In genomic region chr11:103132576-103133455, GRCm38 (mm10) we compare ENCODE assay signal across 8 mouse cellular contexts. TPM values are rescaled to one million over a fixed set of nuclear protein-coding genes. Genes with fewer than 3 reads are reported as not detected.
DNase-seq lines count a peak whose midpoint lies in the region; ATAC-seq and TF ChIP-seq lines count a peak whose summit lies in the region.

No protein-coding gene starts in this region.

- ATAC-seq in heart, embryonic 11.5 days (replicated peaks; ENCODE audit: insufficient number of reproducible peaks, low FRiP score, low TSS enrichment), result peak; percentile 90
- peak; percentile 93 for ATAC-seq in kidney, embryonic 16.5 days (ENCODE audit: low FRiP score, low TSS enrichment)

- under 1% methylated on average over 52 of the region's 58 CpGs for whole genome bisulfite sequencing in heart, embryonic 11.5 days (ENCODE audit: insufficient replicate concordance)
- WGBS in kidney, embryonic 16.5 days, result 0% methylated on average over 54 of the region's 58 CpGs
- WGBS in liver, adult 2 months, result under 1% methylated on average over 54 of the region's 58 CpGs

- peak overlapping the region; percentile 80 for H3K4me2 ChIP-seq in heart, embryonic 11.5 days
- peak overlapping the region; percentile 72 for H3K4me2 ChIP-seq in kidney, embryonic 16.5 days (replicated peaks; ENCODE audit: low read depth, low read length)
- H3K4me2 ChIP-seq in myocyte (ENCODE audit: low read depth), result peak overlapping the region; percentile 86

- peaks cover 58% of the 10 kb centered on the region for H3K4me1 ChIP-seq in erythroblast, embryonic 14.5 days (ENCODE audit: control insufficient read depth)
- peaks cover 19% of the 10 kb centered on the region for H3K4me1 ChIP-seq in heart, embryonic 11.5 days (ENCODE audit: control insufficient read depth, insufficient read depth, low read length)
- peaks cover 24% of the 10 kb centered on the region for H3K4me1 ChIP-seq in kidney, embryonic 16.5 days (ENCODE audit: insufficient read depth, low read length)
- H3K4me1 ChIP-seq in liver, adult 2 months (ENCODE audit: control insufficient read depth, insufficient read depth, low read length), result peaks cover 14% of the 10 kb centered on the region

- TF ChIP-seq POLR2A in brain, embryonic 14.5 days (IDR thresholded peaks at IDR 0.05; ENCODE audit: borderline replicate concordance, extremely low read depth, insufficient read depth, insufficient read length, poor library complexity, severe bottlenecking), result peak; percentile 98
- peak; percentile 87; the same call in 1 of the 2 replicates for TF ChIP-seq POLR2A in liver, adult 2 months (IDR thresholded peaks at IDR 0.05; ENCODE audit: extremely low read depth, insufficient read depth, low read length)
- TF ChIP-seq POLR2A in myocyte (IDR thresholded peaks at IDR 0.05; ENCODE audit: insufficient read length, low read depth), result peak; percentile 84

- H3K9me3 ChIP-seq in erythroblast, embryonic 14.5 days (ENCODE audit: control insufficient read depth, low read length), result no peaks in the 10 kb centered on the region
- H3K9me3 ChIP-seq in heart, embryonic 11.5 days (replicated peaks; ENCODE audit: control insufficient read depth, low read length), result no peaks in the 10 kb centered on the region
- H3K9me3 ChIP-seq in kidney, embryonic 16.5 days (ENCODE audit: low read length), result no peaks in the 10 kb centered on the region

- H3K36me3 ChIP-seq in C2C12 (ENCODE audit: control insufficient read depth, insufficient read depth), result peaks cover 8% of the 10 kb centered on the region
- H3K36me3 ChIP-seq in erythroblast, embryonic 14.5 days (ENCODE audit: control insufficient read depth), result peaks cover 37% of the 10 kb centered on the region
- no peaks in the 10 kb centered on the region for H3K36me3 ChIP-seq in heart, embryonic 11.5 days (ENCODE audit: control insufficient read depth, insufficient read depth, low read length)
- no peaks in the 10 kb centered on the region for H3K36me3 ChIP-seq in kidney, embryonic 16.5 days (ENCODE audit: insufficient read depth, low read length)
- no peaks in the 10 kb centered on the region for H3K36me3 ChIP-seq in liver, adult 2 months (ENCODE audit: control insufficient read depth, insufficient read depth, low read length)
- H3K36me3 ChIP-seq in myocyte (ENCODE audit: control insufficient read depth, insufficient read depth), result no peaks in the 10 kb centered on the region
- H3K36me3 ChIP-seq in splenic B cell, adult 2 months (ENCODE audit: control insufficient read depth, insufficient read depth, low read length, poor library complexity, severe bottlenecking), result no peaks in the 10 kb centered on the region

- H3K4me3 ChIP-seq in C2C12 (ENCODE audit: insufficient read depth, poor library complexity, severe bottlenecking), result peak overlapping the region; percentile 90
- H3K4me3 ChIP-seq in erythroblast, embryonic 14.5 days (replicated peaks), result peak overlapping the region; percentile 79
- H3K4me3 ChIP-seq in heart, embryonic 11.5 days (ENCODE audit: low read depth, low read length), result peak overlapping the region; percentile 83
- peak overlapping the region; percentile 88 for H3K4me3 ChIP-seq in kidney, embryonic 16.5 days (ENCODE audit: low read length)
- H3K4me3 ChIP-seq in liver, adult 2 months (ENCODE audit: insufficient read depth, low read depth, low read length), result peak overlapping the region; percentile 93
- peak overlapping the region; percentile 81 for H3K4me3 ChIP-seq in myocyte

- H3ac ChIP-seq in C2C12 (ENCODE audit: control insufficient read depth, insufficient read length, low read depth) (peak overlapping the region; percentile 74), myocyte (ENCODE audit: control insufficient read depth, insufficient read length) (peak overlapping the region; percentile 96)

- peaks cover 12% of the 10 kb centered on the region for H3K79me3 ChIP-seq in C2C12 (ENCODE audit: low read depth)

- DNase-seq in brain, embryonic 14.5 days (ENCODE audit: low read depth), result peak; percentile 100
- DNase-seq in liver, adult 2 months (ENCODE audit: extremely low read depth, low read depth, low spot score), result peak; percentile 99
- peak; percentile 100 for DNase-seq in splenic B cell, adult 2 months (ENCODE audit: low read depth, low spot score)

- peak overlapping the region; percentile 100 for H3K9ac ChIP-seq in heart, embryonic 11.5 days (ENCODE audit: low read depth, low read length)
- peak overlapping the region; percentile 100 for H3K9ac ChIP-seq in kidney, embryonic 16.5 days (replicated peaks; ENCODE audit: low read length)
- peak overlapping the region; percentile 99 for H3K9ac ChIP-seq in liver, adult 2 months (ENCODE audit: low read depth, low read length)

- H3K79me2 ChIP-seq in C2C12 (ENCODE audit: control insufficient read depth, insufficient read depth), result peaks cover 25% of the 10 kb centered on the region
- peaks cover 17% of the 10 kb centered on the region; the same call in 1 of the 2 replicates for H3K79me2 ChIP-seq in liver, adult 2 months (ENCODE audit: control insufficient read depth, insufficient read depth, low read length)
- peaks cover 24% of the 10 kb centered on the region for H3K79me2 ChIP-seq in myocyte (ENCODE audit: control insufficient read depth, insufficient read depth)

- H3K27me3 ChIP-seq in C2C12 (ENCODE audit: control insufficient read depth, insufficient read depth, insufficient read length) (no peaks in the 10 kb centered on the region), myocyte (ENCODE audit: control insufficient read depth, insufficient read depth, insufficient read length) (no peaks in the 10 kb centered on the region)
- no peaks in the 10 kb centered on the region for H3K27me3 ChIP-seq in erythroblast, embryonic 14.5 days (ENCODE audit: control insufficient read depth)
- H3K27me3 ChIP-seq in heart, embryonic 11.5 days (ENCODE audit: control insufficient read depth, insufficient read depth, low read length), result no peaks in the 10 kb centered on the region
- H3K27me3 ChIP-seq in kidney, embryonic 16.5 days (ENCODE audit: insufficient read depth, low read length), result no peaks in the 10 kb centered on the region
- H3K27me3 ChIP-seq in liver, adult 2 months (ENCODE audit: control insufficient read depth, insufficient read depth, low read length), result no peaks in the 10 kb centered on the region
- no peaks in the 10 kb centered on the region for H3K27me3 ChIP-seq in splenic B cell, adult 2 months (ENCODE audit: control insufficient read depth, insufficient read depth, low read length, poor library complexity, severe bottlenecking)

- peak overlapping the region; percentile 98 for H3K27ac ChIP-seq in heart, embryonic 11.5 days (ENCODE audit: low read depth, low read length)
- peak overlapping the region; percentile 97 for H3K27ac ChIP-seq in kidney, embryonic 16.5 days (ENCODE audit: low read length)
- peak overlapping the region; percentile 96 for H3K27ac ChIP-seq in liver, adult 2 months (replicated peaks; ENCODE audit: insufficient read depth, low read depth, low read length)

- TF ChIP-seq CTCF in C2C12 (IDR thresholded peaks at IDR 0.05; ENCODE audit: control insufficient read depth, insufficient read depth, insufficient read length), result no peak
- TF ChIP-seq CTCF in brain, embryonic 14.5 days (IDR thresholded peaks at IDR 0.05; ENCODE audit: borderline replicate concordance, extremely low read depth, insufficient read depth, insufficient read length), result no peak
- TF ChIP-seq CTCF in liver, adult 2 months (IDR thresholded peaks at IDR 0.05; ENCODE audit: low read depth, low read length), result no peak

RNA-seq across cellular contexts. Expression of gene Hexim2, which starts 0.6 kb away (rescaled TPM):
- 3.4 TPM for polyA plus RNA-seq in C2C12 (2012; fragmentation: generic; extraction: Trizol)
- 12.5 and 18.7 TPM in 2 replicates for polyA plus RNA-seq in brain, embryonic 14.5 days (2012; rRNA removed)
- polyA plus RNA-seq in erythroblast, embryonic 14.5 days (2012), result 2.5 and 3.4 TPM in 2 replicates
- 3.5 and 5.6 TPM in 2 replicates for polyA plus RNA-seq in heart, embryonic 11.5 days (2014; fragmentation: Nextera tagmentation; extraction: Ambion mirVana)
- polyA plus RNA-seq in kidney, embryonic 16.5 days (2015; fragmentation: Nextera tagmentation; extraction: Ambion mirVana), result 11.3 and 11.8 TPM in 2 replicates
- total RNA-seq in liver, adult 2 months (2014; rRNA removed), result 1.3 and 1.8 TPM in 2 replicates
- 1.6 and 1.9 TPM in 2 replicates for polyA plus RNA-seq in liver, adult 2 months (2012; rRNA removed)
- polyA plus RNA-seq in myocyte (2012; fragmentation: generic; extraction: Trizol), result 8.8 TPM

RNA-seq across cellular contexts. Expression of gene Hexim1, which starts 16.8 kb away (rescaled TPM):
- polyA plus RNA-seq in C2C12 (2012; fragmentation: generic; extraction: Trizol), result 24.3 TPM
- 14.4 and 18.9 TPM in 2 replicates for polyA plus RNA-seq in brain, embryonic 14.5 days (2012; rRNA removed)
- 7.6 and 7.7 TPM in 2 replicates for polyA plus RNA-seq in erythroblast, embryonic 14.5 days (2012)
- 4.2 and 4.4 TPM in 2 replicates for polyA plus RNA-seq in heart, embryonic 11.5 days (2014; fragmentation: Nextera tagmentation; extraction: Ambion mirVana)
- polyA plus RNA-seq in kidney, embryonic 16.5 days (2015; fragmentation: Nextera tagmentation; extraction: Ambion mirVana), result 5.5 and 6.6 TPM in 2 replicates
- total RNA-seq in liver, adult 2 months (2014; rRNA removed), result 10.2 and 10.5 TPM in 2 replicates
- polyA plus RNA-seq in liver, adult 2 months (2012; rRNA removed), result 12.1 and 13.5 TPM in 2 replicates
- 18.7 TPM for polyA plus RNA-seq in myocyte (2012; fragmentation: generic; extraction: Trizol)

RNA-seq across cellular contexts. Expression of gene Acbd4, which starts 31.3 kb away (rescaled TPM):
- polyA plus RNA-seq in C2C12 (2012; fragmentation: generic; extraction: Trizol) (23.0 TPM), myocyte (2012; fragmentation: generic; extraction: Trizol) (55.2 TPM)
- 4.5 and 4.6 TPM in 2 replicates for polyA plus RNA-seq in brain, embryonic 14.5 days (2012; rRNA removed)
- polyA plus RNA-seq in erythroblast, embryonic 14.5 days (2012), result 67.7 and 78.7 TPM in 2 replicates
- polyA plus RNA-seq in heart, embryonic 11.5 days (2014; fragmentation: Nextera tagmentation; extraction: Ambion mirVana), result 11.2 and 11.8 TPM in 2 replicates
- polyA plus RNA-seq in kidney, embryonic 16.5 days (2015; fragmentation: Nextera tagmentation; extraction: Ambion mirVana), result 28.7 and 29.9 TPM in 2 replicates
- 56.3 and 64.4 TPM in 2 replicates for total RNA-seq in liver, adult 2 months (2014; rRNA removed)
- 66.6 and 83.9 TPM in 2 replicates for polyA plus RNA-seq in liver, adult 2 months (2012; rRNA removed)

RNA-seq across cellular contexts. Expression of gene Plcd3, which starts 31.4 kb away (rescaled TPM):
- polyA plus RNA-seq in C2C12 (2012; fragmentation: generic; extraction: Trizol), result 27.6 TPM
- polyA plus RNA-seq in brain, embryonic 14.5 days (2012; rRNA removed), result 3.6 TPM in 2 replicates
- 0.06 and 0.17 TPM in 2 replicates for polyA plus RNA-seq in erythroblast, embryonic 14.5 days (2012)
- polyA plus RNA-seq in heart, embryonic 11.5 days (2014; fragmentation: Nextera tagmentation; extraction: Ambion mirVana), result 3.0 and 3.5 TPM in 2 replicates
- polyA plus RNA-seq in kidney, embryonic 16.5 days (2015; fragmentation: Nextera tagmentation; extraction: Ambion mirVana), result 8.2 and 8.7 TPM in 2 replicates
- 0.54 and 1.0 TPM in 2 replicates for total RNA-seq in liver, adult 2 months (2014; rRNA removed)
- 0.31 and 2.0 TPM in 2 replicates for polyA plus RNA-seq in liver, adult 2 months (2012; rRNA removed)
- 20.6 TPM for polyA plus RNA-seq in myocyte (2012; fragmentation: generic; extraction: Trizol)

RNA-seq across cellular contexts. Expression of gene Fmnl1, which starts 38.1 kb away (rescaled TPM):
- 3.7 TPM for polyA plus RNA-seq in C2C12 (2012; fragmentation: generic; extraction: Trizol)
- 16.1 and 28.6 TPM in 2 replicates for polyA plus RNA-seq in brain, embryonic 14.5 days (2012; rRNA removed)
- 0.20 and 0.39 TPM in 2 replicates for polyA plus RNA-seq in erythroblast, embryonic 14.5 days (2012)
- 0.79 and 1.1 TPM in 2 replicates for polyA plus RNA-seq in heart, embryonic 11.5 days (2014; fragmentation: Nextera tagmentation; extraction: Ambion mirVana)
- polyA plus RNA-seq in kidney, embryonic 16.5 days (2015; fragmentation: Nextera tagmentation; extraction: Ambion mirVana), result 2.4 and 3.4 TPM in 2 replicates
- total RNA-seq in liver, adult 2 months (2014; rRNA removed), result 0.46 and 0.74 TPM in 2 replicates
- 0.86 and 2.2 TPM in 2 replicates for polyA plus RNA-seq in liver, adult 2 months (2012; rRNA removed)
- polyA plus RNA-seq in myocyte (2012; fragmentation: generic; extraction: Trizol), result 15.6 TPM

Comparison
In these comparisons a context has a peak if more than half of its experiments do, and no peak if none do; other contexts are left out.
1. Peak in every context shown above with its lines: DNase-seq, ATAC-seq, H3K4me3 ChIP-seq and H3K27ac ChIP-seq.